Mouse (Mus musculus) lung, postnatal 0 days (tissue): ENCODE measurements around the gene 2610528A11Rik.

ENCODE experiments used
- CTCF ChIP-seq: IDR thresholded peaks from 2 replicates; pipeline ENCODE4 v1.5.1; 2016; ENCODE audit warnings: antibody characterized with exemption, mild to moderate bottlenecking
- EP300 ChIP-seq: IDR thresholded peaks from 2 replicates; pipeline ENCODE4 v1.6.1; 2016; ENCODE audit warnings: antibody characterized with exemption, mild to moderate bottlenecking, control low read depth

DNA sequence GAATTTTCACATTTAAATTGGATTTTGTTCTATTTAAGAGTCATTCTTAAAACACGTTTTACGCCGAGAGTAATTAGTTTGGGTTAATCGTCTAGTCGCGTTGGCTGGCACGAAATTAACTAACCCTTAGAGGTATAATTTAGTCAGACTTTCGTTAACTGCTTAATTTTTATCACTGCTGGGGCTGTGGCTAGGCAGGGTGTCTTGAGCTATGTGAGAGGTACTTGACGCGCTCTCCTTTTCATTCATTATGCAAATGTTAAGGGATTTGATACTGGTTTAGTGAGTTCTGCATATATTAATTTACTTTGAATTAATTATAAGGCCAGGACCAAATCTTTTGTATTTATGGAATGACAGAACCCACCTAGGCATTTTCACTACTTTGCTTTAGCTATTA, 21.8 kb upstream of the 2610528A11Rik start:
- TF ChIP-seq CTCF (no peak), EP300 (no peak)
